Mouse (Mus musculus): ENCODE results near the gene Gfi1b. TPM values are rescaled to one million over a fixed set of nuclear protein-coding genes. Genes with fewer than 3 reads are reported as not detected.

Gene Gfi1b
- polyA plus RNA-seq, 1 experiment from 2014 or later, result 0.45 TPM

- no peak overlapping the region for H3K27ac ChIP-seq (replicated peaks)
- peaks cover 44% of the 10 kb centered on the region for H3K36me3 ChIP-seq
- 91% methylated on average over 4 of the region's 4 CpGs for WGBS
- H3K4me2 ChIP-seq, result no peak overlapping the region
- no peaks in the 10 kb centered on the region for H3K4me1 ChIP-seq (replicated peaks)
- no peak for ATAC-seq (ENCODE audit: low read depth)
- H3K27me3 ChIP-seq, result no peaks in the 10 kb centered on the region
- no peaks in the 10 kb centered on the region for H3K9me3 ChIP-seq
- no peak overlapping the region for H3K4me3 ChIP-seq
- no peak overlapping the region for H3K9ac ChIP-seq
Observed at GRCm38 (mm10) chr2:28564380-28564779, 57.4 kb downstream of the Gfi1b start.

DNA sequence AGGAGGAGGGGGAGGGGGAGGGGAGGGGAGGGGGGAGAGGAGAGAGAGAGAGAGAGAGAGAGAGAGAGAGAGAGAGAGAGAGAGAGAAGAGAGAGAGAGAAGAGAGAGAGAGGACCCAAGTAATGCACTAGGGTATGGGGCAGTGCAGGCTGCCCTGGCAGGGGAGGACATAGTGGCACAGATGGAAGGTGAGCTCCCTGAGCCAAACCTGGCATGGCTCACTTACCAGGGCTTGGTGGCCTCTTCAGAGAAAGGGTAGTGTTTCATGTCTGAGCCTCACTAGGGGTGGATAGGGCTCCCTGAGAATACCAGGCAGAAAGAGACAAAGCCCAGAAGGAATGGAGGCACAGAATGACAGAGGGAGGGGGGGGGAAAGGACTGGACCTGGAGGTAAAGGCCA, 58.0 kb downstream of the Gfi1b start:
- H3K9me3 ChIP-seq, result no peaks in the 10 kb centered on the region
- no peak overlapping the region for H3K4me2 ChIP-seq
- H3K4me1 ChIP-seq (replicated peaks), result no peaks in the 10 kb centered on the region
- no peak for ATAC-seq (ENCODE audit: low read depth)
- H3K36me3 ChIP-seq, result peaks cover 39% of the 10 kb centered on the region
- no peak overlapping the region for H3K9ac ChIP-seq
- no peak overlapping the region for H3K4me3 ChIP-seq
- no peak overlapping the region for H3K27ac ChIP-seq (replicated peaks)
- H3K27me3 ChIP-seq, result no peaks in the 10 kb centered on the region

GRCm38 (mm10) chr2:28563303-28563702, 58.5 kb downstream of the Gfi1b start, which contains the start of gene Cel:
Gene Cel (minus strand): TSS chr2:28563403.
- Histone ChIP-seq H3K4me3 (no peak within 1 kb of the TSS), H3K9me3 (no peaks in the 10 kb centered on the region), H3K4me1 (replicated peaks) (no peaks in the 10 kb centered on the region), H3K27ac (replicated peaks) (no peak within 1 kb of the TSS), H3K27me3 (no peaks in the 10 kb centered on the region), H3K36me3 (peaks cover 33% of the 10 kb centered on the region), H3K4me2 (no peak within 1 kb of the TSS), H3K9ac (no peak within 1 kb of the TSS)
- whole genome bisulfite sequencing, result 74% methylated on average over 6 of the region's 6 CpGs
- ATAC-seq (ENCODE audit: low read depth), result no peak

Small RNA genes lying within 50 kb of the gene (microRNA-seq; reads per million reads assigned to microRNA genes)
- gene Gm22824, result not detected

Other genes with a start within 250 kb of the Gfi1b start
- gene Ppp1r26, start 175.2 kb downstream of the Gfi1b start, polyA plus RNA-seq (2015; fragmentation: Nextera tagmentation; extraction: Ambion mirVana), result 10.3 and 11.1 TPM in 2 replicates
- gene 1700007K13Rik, start 155.7 kb downstream of the Gfi1b start, polyA plus RNA-seq (2015; fragmentation: Nextera tagmentation; extraction: Ambion mirVana), result 2.6 and 2.8 TPM in 2 replicates
- 52.7 and 56.2 TPM in 2 replicates for gene Mrps2, start 153.9 kb downstream of the Gfi1b start, polyA plus RNA-seq (2015; fragmentation: Nextera tagmentation; extraction: Ambion mirVana)
- 1.6 and 1.7 TPM in 2 replicates for gene Gbgt1, start 125.1 kb downstream of the Gfi1b start, polyA plus RNA-seq (2015; fragmentation: Nextera tagmentation; extraction: Ambion mirVana)
- gene Gm10134, start 115.9 kb downstream of the Gfi1b start, polyA plus RNA-seq (2015; fragmentation: Nextera tagmentation; extraction: Ambion mirVana), result 2.6 and 4.0 TPM in 2 replicates
- 86.3 and 90.7 TPM in 2 replicates for gene Ralgds, start 108.9 kb downstream of the Gfi1b start, polyA plus RNA-seq (2015; fragmentation: Nextera tagmentation; extraction: Ambion mirVana)
- not detected in 2 replicates for gene Cel, start 58.6 kb downstream of the Gfi1b start, polyA plus RNA-seq (2015; fragmentation: Nextera tagmentation; extraction: Ambion mirVana)
- gene Gtf3c5, start 38.2 kb downstream of the Gfi1b start, polyA plus RNA-seq (2015; fragmentation: Nextera tagmentation; extraction: Ambion mirVana), result 42.1 and 43.5 TPM in 2 replicates
- gene Tsc1, start 19.2 kb upstream of the Gfi1b start, polyA plus RNA-seq (2015; fragmentation: Nextera tagmentation; extraction: Ambion mirVana), result 30.2 and 36.8 TPM in 2 replicates
- 0.64 and 0.85 TPM in 2 replicates for gene Spaca9, start 77.7 kb upstream of the Gfi1b start, polyA plus RNA-seq (2015; fragmentation: Nextera tagmentation; extraction: Ambion mirVana)
- gene Ak8, start 78.2 kb upstream of the Gfi1b start, polyA plus RNA-seq (2015; fragmentation: Nextera tagmentation; extraction: Ambion mirVana), result 0.50 and 0.73 TPM in 2 replicates
- gene Gtf3c4, start 218.4 kb upstream of the Gfi1b start, polyA plus RNA-seq (2015; fragmentation: Nextera tagmentation; extraction: Ambion mirVana), result 16.9 and 17.6 TPM in 2 replicates
- gene Ddx31, start 218.4 kb upstream of the Gfi1b start, polyA plus RNA-seq (2015; fragmentation: Nextera tagmentation; extraction: Ambion mirVana), result 10.3 and 10.5 TPM in 2 replicates